Mouse (Mus musculus) brain, embryonic 14.5 days (tissue): ENCODE measurements around the gene Rbm6.

Experiments used
- CTCF ChIP-seq: fragments of 200-500 bp; IDR thresholded peaks from 2 replicates; pipeline ENCODE4 v1.5.1; 2012; ENCODE audit warnings: inconsistent platforms, mild to moderate bottlenecking, moderate library complexity, borderline replicate concordance; ENCODE audit not compliant: insufficient read depth, insufficient read length; ENCODE audit errors: extremely low read depth
- POLR2A ChIP-seq: fragments of 200-500 bp; IDR thresholded peaks from 2 replicates; pipeline ENCODE4 v1.6.1; 2012; ENCODE audit warnings: mild to moderate bottlenecking, inconsistent platforms, borderline replicate concordance; ENCODE audit not compliant: poor library complexity, insufficient read depth, insufficient read length, severe bottlenecking; ENCODE audit errors: extremely low read depth

DNA sequence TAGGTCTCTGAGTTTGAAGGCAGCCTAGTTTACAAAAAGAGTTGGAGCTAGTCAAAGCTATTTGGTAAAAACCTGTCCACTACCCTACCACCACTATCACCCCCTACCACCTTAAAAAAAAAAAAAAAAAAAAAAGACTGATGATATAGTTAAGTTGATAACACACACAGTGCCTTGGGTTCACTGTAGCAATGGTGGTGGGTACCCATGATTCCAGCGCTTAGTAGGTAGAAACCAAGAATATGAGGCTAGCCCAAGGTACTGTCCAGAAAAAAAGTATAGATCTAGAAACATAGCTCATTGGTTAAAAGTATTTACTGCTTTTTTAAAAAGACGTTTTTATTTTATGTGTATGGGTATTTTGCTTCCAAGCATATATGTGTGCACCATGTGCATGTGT is 30.3 kb downstream of the Rbm6 start:
- TF ChIP-seq POLR2A (no peak), CTCF (no peak)
